Mouse (Mus musculus): ENCODE data around the gene Ehmt2.
A peak's percentile ranks its signal among the peaks of the same experiment; 100 is the strongest.
"Not testable (repeated sequence)": the region's sequence is repeated elsewhere in the genome, so short reads cannot be mapped to it uniquely, and the experiment has no call there.

Ehmt2 gene

GRCm38 (mm10) chr17:34928841-34929240 is 30.6 kb downstream of the Ehmt2 start:
- no peak for DNase-seq

GRCm38 (mm10) chr17:34931061-34931734 is 32.9 kb downstream of the Ehmt2 start, which contains the start of gene Neu1:
Gene Neu1, plus strand, starts transcription at chr17:34931253.
- peak; percentile 99 for DNase-seq

- DNase-seq: peak; percentile 68
These were observed 33.4 kb downstream of the Ehmt2 start for GRCm38 (mm10) chr17:34931735-34932098.

DNA sequence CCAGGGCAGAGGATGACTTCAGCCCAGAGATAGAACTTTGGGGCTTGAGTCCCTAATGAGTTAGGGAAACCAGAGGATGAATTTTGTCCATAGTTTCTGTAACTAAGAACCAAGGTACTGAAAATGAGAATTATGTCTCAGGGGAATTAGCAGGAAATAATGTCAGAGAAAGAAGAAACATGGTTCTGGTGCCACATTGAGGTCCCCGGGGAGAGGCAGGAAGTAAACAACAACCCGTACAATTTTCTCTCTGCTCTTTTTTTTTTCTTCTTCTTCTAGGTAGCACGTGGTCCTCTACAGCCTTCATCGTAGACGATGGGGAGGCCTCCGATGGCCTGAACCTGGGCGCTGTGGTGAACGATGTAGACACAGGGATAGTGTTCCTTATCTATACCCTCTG is 34.0 kb downstream of the Ehmt2 start:
- DNase-seq: no peak

DNA sequence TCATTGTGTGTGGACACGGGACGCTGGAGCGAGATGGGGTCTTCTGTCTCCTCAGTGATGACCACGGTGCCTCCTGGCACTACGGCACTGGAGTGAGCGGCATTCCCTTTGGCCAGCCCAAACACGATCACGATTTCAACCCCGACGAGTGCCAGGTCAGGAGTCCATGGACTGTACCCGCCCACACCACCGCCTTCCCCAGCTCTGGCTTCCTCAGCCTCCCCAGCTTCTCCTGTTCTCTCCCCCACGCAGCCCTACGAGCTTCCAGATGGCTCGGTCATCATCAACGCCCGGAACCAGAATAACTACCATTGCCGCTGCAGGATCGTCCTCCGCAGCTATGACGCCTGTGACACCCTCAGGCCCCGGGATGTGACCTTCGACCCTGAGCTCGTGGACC is 35.8 kb downstream of the Ehmt2 start:
- DNase-seq: peak; percentile 24

DNA sequence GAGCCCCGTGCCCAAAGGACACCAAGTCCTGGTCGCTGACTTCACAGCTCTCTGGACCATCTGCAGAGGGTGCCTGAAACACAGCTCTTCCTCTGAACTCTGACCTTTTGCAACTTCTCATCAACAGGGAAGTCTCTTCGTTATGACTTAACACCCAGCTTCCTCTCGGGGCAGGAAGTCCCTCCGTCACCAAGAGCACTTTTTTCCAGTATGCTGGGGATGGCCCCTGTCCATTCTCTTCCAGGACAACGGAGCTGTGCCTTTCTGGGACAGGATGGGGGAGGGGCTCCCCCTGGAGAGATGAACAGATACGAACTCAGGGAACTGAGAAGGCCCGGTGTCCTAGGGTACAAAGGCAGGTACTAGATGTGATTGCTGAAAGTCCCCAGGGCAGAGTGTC is 36.6 kb downstream of the Ehmt2 start:
- DNase-seq: no peak

GRCm38 (mm10) chr17:34937960-34938505 is 39.8 kb downstream of the Ehmt2 start:
- no peak for DNase-seq

DNA sequence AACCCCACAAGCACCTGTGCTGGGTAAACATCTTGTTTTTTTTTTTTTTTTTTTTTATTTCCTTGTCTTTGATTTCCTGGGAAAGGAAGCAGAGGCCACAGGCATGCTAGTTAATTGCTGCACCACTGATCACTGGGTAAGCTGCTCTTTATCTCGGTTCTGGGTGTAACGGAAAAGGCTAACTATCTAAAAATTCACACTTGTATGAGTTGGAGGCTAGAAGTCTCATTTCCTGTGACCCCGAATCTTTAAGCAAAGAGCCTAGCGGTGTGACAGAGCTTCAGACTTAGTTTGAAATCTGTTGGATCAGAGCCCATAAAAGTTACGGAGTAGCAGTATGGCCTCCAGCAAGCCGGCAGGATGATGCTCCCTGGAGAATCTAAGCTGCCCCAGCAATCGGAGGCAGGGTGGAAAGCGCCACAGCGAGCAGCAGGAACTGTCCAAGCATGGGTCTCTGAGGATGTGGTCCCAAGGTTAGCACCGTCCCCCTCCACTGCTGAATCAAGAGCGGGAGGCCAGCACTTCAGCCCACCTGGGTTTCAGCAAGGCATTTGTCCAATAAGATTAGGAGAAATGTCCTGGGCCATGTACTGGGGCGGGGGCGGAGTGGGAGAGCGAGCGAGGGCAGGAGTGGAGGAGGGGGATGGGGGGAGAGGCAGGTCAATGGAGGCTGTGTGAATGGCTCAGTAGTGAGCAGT is 43.2 kb downstream of the Ehmt2 start:
- no peak for DNase-seq

DNA sequence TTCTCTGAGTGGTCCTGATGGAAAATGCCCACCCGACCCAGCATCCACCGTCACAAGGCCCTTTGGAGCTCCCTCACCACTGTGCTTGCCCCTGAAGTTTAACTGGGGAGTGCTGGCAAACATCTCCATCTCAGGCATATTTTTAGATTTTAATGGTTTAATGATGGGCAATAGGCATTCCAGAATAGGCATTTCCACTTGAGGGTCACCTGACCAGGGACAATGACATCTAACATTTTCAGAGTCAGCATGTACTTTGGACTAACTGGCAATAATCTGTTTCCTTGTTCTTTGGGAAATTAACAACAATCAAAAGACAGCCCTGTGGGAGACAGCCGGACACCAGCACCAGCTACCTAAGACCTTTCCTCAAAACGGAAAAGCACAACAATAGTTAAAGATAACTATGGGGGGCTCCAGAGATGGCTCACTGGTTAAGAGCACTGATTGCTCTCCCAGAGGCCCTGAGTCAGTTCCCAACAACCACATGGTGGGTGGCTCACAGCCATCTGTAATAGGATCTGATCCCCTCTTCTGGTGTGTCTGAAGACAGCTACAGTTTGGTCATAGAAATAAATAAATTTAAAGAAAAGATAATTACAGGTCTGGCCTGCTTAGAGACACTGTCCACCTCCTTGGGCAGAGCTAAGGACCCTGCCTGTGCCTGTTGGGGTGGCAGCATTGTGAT is 45.0 kb downstream of the Ehmt2 start:
- no peak for DNase-seq

- DNase-seq: no peak
These were observed 46.1 kb downstream of the Ehmt2 start for GRCm38 (mm10) chr17:34944362-34944761.

DNA sequence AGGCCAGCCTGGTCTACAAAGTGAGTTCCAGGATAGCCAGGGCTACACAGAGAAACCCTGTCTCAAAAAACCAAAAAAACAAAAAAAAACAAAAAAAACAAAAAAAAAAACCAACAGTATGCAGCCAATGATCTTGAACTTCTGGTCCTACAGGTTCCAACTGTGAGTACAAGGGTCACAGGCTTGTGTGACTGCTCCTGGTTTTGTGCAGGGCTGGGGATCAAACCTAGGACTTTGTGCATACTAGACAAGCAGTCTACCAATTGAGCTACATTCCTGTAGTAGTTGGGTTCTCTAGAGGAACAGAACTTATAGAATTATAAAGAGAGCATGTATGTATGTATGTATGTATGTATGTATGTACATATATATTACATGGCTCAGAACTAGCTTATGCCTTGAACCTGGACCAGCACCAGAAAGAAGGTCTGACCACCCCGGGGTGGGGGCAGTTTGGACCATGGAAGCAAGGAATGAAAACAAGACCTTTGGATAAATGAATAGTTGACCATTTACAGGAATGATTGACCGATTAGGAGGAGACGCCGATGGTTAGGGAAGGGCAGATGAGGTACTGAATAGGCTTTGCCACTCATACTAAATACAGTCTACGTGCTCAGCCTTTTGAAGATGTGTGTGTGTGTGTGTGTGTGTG is 48.3 kb downstream of the Ehmt2 start:
- DNase-seq: no peak

GRCm38 (mm10) chr17:34947606-34948005 is 49.3 kb downstream of the Ehmt2 start:
- DNase-seq: no peak

GRCm38 (mm10) chr17:34948721-34949552 is 50.7 kb downstream of the Ehmt2 start:
- DNase-seq: not testable (repeated sequence)

DNA sequence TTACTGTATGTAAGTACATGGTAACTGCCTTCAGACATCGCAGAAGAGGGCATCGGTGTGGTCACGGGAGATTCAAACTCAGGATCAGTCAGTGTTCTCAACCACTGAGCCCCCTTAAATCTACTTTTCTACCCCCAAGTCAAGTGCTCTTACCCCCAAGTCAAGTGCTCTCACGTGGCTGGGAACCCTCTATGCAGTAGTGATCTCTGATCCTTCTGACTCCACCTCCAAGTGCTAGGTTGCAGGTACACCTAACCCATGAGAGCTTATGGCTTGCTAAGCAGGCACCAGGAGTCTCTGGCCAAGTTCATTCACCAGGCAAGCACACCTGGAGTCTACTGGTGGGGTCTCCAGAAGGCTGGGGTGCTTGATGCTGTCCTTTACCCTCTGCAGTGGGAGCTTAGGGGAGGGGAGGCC is 51.3 kb downstream of the Ehmt2 start:
- DNase-seq: no peak

DNA sequence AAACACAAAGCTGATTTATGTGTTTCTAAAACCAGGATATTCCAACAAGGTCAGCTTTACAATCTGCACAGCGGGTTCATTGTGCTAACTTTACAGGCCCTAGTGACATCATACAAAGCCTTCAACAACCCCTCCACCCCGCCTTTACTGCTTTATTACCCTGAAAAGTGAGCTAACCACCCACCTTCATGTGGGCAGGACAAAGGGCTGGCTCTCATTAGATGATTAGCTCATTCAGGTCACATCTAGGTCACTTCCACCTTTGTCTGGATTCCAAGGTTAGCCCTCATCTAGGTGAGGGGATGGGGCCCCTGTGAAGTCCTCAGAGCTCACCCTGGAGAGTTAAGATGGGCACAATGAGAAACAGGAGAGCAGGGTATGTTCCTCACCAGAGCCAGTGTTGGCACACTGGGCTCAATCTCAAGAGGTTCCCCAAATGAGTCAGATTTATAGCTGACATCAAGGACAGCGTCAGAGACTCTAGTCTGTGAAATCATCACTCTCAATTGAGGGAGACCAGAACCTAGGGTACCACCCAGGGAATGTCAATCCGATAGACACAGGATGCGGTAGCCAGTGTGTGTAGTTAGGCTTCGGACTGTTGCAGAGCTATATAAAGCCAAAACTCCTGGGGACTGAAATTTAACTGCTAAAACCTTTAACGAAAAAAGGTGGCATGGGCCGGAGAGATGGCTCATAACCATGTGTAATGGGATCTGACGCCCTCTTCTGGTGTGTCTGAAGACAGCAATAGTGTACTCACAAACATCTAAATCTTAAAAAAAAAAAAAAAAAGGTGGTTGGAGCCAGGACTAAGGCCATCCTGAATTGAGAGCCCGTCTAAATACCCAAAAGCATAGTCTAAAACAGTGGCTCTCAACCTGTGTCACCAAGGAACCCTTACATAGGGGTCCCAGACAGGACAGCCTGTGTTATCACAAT is 52.5 kb downstream of the Ehmt2 start:
- DNase-seq: peak; percentile 20

DNA sequence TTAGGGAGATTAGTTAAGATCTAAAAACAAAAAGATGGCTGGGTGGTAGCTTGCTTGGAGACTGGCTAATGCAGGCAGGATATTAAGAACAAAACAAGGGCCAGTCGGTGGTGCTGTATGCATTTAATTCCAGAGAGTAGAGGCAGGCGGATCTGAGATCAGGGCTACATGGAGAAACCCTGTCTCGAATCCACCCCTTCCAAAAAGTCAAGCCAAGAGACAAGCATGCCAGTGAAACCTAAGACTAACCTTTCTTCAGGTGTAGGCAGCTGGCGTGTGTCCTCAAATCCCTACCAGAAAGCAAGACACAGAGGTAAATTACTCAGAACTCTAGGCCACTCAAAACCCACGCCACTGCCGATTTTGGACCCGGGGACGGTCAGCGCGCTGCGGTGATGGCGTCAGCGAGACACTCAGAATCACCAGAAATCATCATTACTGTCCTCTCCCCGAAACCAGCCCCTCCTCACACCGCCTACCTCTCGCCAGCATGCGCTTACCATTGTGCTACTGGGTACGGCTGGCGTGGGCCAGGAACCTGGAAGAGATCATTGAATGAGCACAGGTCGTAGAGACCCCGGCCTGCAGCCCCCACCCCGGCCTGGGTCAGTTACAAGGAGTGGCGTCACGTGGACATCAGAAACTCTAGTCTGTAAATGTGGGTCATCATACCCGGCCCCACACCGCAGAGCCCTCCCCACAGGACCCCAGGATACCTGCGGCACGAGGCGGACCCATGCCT is 53.5 kb downstream of the Ehmt2 start:
- DNase-seq: peak; percentile 78

DNA sequence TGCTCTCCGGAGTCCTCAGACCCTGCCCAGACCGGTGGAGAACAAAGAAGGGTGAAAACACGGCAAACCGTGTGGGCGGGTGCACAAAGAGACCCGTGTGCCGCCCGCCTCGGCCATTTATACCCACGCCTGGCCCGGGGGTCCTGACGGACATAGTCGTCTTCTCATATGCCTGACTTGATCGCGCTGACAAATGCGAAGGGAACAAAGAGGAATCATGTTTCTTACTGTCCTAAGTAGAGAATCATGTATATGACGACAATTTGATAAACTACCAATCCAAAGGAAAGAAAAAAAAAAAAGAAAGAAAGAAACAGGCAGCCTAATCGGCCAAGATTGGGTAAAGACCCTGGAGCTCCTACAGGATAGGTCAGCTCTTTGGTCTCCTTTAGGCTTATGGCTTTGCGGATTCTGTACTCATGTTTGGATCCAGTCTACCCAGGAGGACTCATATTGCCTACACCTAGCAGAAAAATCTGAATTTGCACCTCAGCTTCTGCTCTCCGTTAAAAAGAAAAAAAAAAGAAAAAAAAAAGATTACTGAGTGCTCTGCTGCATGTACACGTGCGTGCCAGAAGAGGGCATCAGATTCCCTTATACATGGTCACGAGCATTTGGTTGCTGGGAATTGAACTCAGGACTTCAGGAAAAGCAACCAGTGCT is 54.2 kb downstream of the Ehmt2 start:
- peak; percentile 72 for DNase-seq

DNA sequence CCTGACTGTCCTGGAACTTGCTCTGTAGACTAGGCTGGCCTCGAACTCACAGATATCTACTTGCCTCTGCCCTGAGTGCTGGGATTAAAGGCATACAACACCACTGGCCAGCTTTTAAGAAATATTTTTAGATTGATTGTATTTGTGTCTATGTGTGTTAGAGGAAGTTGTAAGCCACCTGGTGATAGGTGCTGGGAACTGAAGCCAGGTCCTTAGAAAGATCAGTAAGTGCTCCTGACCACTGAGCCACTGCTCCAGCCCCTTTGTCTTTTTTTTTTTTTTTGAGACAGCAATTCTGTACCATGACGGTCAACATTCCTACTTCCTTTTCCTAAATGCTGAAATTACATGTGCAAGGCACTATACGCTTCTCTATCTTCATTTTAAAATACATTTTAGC is 55.0 kb downstream of the Ehmt2 start:
- DNase-seq: no peak

GRCm38 (mm10) chr17:34953904-34954303 is 55.6 kb downstream of the Ehmt2 start:
- no peak for DNase-seq

GRCm38 (mm10) chr17:34954831-34955230 is 56.6 kb downstream of the Ehmt2 start:
- DNase-seq: no peak

Data from cerebellum, adult 9-11 months (tissue).